Mouse (Mus musculus) MEL-GATA-1-ER (cell line): ENCODE results near the gene Pik3r6.

Experiments used
- DNase-seq: peaks from one replicate; pipeline ENCODE4 v3.0.0-alpha.2; 2012; ENCODE audit warnings: low read depth; ENCODE audit errors: extremely low read depth

The Pik3r6 gene

DNA sequence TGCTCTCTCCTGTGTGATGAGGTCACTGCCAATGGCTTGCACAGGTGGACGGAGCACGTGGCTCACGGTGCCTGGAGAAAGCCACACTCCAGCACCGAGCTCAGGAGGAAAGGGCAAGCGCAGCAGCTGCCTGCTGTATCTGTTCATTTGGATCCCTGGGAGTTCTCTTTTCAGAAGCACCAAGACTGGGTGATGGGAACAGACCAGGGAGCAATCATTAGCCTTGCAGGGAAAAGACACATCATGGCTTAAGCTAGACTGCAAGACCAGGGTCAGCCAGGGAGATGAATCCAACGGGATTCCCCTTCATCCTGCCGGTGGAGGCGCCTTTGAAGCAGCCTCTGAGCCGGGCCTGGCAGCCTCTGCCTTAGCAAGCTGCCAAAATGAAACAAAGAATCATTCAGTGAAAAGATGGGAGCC is 76.7 kb downstream of the Pik3r6 start:
- no peak for DNase-seq

DNA sequence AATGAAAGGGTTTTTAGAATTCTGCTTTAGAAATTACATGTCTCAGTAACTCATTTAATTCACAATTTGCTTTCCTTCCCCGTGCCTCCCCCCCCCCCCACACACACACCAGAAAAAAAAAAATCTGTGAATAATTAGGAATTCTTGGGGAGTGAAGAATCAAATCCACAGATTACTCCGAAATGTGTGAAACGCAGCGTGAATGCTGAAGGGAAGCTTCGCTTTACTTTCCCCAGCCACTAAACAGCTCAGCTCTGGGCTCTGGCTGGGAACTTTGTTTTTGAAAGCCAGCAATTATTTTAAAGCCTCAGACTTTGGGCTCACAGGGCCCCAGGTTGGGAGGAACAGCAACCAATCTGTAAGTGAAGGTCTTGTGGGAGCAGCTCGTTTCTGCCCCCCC is 77.7 kb downstream of the Pik3r6 start:
- DNase-seq, result no peak

DNA sequence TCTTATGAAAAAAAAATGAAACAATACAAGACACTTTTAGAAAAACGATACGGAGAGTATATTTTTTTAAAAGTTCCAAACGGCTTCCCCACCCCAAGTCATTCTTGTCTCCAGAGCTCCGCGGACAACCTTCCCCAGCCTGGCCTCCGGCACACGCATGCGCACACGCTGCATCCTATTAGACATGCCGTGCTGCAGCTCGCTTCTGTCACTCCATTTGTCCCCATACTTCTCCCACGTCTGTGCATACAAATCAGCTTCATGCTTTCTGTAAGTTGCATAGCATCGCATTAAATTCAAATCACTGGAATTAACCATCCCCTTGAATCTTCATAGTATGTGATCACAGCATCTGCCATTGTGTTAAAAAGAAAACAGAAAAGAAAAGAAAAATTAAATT is 80.4 kb downstream of the Pik3r6 start:
- no peak for DNase-seq

DNA sequence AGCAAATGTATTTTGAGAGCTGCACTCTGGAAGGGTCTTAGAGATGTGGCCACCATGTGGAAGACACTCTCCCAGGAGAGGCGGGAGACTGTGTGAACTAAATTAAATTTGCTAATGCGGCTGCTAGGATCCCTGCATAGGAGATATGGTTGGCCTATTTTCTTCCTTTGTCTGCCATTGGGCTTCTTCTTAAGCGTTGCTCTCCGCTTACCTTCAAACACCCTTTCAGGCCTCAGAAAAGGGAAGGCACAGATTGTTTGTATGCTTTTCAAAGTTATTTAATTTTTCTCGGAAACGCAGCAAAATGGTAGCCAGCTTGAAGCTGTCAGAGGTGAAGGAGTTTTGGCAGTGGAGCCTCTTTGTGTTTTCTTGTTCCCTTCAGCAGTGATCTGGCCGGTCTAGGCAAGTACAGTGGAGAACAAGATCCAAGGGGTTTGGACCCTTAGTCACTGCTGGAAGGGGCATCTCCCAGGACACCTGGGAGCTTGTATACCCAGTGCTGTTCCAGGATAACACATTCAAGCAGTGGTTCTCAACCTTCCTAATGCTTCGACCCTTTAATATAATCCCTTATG is 81.2 kb downstream of the Pik3r6 start:
- no peak for DNase-seq

DNA sequence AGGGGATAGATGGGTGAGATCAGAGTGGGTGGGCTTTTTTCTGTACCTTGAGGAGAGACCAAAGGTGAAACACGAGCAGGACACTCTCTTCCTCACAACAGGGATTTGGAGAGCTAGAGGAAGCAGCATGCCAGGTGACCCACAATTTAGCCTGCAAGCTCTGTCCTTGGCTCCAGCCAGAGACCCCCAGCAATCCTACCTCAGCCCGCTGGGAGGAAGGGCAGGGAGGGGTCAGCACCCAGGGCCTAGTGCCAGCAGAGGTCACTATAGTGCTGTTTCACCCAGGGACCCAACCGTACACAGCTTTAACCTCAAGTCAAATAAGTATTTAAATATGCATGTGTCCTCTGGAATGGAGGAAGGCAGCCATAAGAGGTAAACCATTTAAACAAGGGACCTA is 83.1 kb downstream of the Pik3r6 start:
- DNase-seq, result no peak

DNA sequence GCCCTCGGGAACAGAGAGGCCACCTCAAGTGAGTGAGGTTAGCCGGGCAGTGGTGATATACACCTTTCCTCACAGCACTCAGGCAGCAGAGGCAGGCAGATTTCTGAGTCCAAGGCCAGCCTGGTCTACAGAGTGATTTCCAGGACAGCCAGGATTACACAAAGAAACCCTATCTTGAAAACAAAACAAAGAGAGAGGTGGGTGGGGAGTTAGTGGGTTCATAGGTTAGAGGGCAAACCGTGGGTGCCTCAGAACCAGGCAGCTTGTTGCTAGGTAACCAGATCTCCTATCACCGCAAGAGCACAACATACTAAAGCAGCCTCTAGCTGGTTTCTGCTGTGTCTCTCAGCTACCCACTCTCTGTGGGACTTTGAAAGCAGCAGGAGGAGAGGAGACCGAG is 83.9 kb downstream of the Pik3r6 start, which contains the start of gene Ccdc42:
Gene Ccdc42, plus strand, starts transcription at position 301 of the 400 bp plus-strand sequence.
- DNase-seq, result no peak

DNA sequence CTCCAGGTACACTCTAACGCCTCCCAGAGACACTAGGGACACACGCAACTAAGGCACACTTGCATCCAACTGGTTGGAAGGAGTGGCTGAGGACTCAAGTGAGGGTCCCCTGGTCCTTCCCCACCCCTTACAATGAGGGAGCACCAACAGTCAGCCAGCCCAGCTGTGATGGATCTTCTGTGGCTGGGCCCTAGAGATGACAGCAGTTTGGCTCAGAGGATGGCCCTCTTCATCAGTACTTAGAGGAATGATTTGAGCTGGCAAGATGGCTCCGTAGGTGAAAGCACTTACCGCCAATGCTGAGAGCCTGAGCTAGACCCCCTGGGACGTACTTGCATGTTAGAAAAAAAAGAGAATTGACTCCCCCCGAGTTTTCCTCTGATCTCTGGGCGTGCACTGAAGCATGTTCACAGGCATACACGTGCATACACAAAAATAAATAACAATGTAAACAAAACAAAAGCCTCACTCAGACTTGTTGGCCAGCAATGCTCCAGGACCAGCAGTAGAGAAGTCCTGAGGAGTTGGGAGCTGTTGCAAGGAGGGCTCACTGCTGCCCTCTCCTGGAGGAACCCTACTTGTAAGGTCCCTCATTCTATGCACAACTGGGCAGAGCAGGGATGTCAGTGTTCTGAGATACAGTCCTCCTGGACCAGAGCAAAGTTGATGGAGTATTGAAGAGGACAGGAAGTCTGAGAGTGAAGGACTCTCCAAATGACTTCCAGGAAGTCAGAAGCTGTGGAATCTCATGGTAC is 86.4 kb downstream of the Pik3r6 start:
- peak; percentile 39 for DNase-seq

DNA sequence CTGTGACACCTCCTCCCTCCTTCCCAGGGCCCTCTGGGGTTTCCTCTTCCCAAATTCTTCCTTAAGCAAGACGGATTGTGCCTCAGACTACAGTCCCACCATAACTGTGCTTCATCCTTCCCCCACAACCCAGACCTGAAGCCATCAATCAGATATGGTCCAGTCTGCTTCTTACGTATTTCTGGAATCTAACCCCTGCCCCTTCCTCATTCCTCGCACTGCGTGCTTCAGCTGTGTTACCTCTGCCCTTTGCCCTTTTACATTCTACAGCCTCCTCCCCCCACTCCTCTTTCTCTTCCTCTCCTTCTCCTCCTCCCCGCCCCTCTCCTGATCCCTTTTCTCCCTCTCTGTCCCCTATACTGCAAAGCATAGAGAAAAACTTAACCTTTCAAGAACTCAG is 88.9 kb downstream of the Pik3r6 start:
- no peak for DNase-seq

DNA sequence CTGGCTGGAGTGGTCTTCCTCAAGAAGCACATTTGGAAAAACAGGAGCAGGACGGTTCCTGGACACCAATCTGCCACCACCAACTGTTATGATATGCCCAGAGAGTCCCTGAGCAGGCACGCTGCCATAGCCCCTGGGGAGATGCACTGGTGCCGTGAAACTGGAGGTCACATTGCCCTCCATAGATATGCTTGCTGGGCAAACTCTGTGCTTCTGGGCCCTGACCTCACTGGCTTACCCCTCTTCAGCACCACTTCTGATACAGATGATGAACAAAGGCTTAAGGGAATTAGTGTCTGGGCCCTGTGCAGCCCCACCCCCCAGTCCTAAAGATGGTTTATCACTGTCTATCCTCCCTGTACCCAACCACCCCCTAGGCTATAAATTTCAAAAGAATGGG is 90.4 kb downstream of the Pik3r6 start:
- DNase-seq, result no peak

DNA sequence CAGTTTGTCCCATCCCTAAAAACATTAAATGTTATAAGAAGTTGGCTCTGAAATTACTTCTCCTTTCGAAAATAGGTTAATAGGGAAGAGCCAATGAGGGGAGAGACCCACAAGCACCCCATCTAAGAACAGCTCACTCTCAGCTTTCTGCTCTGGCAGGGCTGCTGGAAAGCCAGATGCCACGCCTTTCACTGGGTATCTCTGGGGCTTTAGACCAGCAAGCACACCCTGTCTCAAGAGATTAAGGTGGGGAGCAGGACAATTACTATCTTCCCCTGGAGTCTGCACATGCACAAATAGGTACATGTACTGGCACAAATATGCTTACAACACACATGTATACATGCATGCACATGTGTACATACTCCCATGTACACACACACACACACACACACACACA is 95.1 kb downstream of the Pik3r6 start:
- DNase-seq, result peak; percentile 30

DNA sequence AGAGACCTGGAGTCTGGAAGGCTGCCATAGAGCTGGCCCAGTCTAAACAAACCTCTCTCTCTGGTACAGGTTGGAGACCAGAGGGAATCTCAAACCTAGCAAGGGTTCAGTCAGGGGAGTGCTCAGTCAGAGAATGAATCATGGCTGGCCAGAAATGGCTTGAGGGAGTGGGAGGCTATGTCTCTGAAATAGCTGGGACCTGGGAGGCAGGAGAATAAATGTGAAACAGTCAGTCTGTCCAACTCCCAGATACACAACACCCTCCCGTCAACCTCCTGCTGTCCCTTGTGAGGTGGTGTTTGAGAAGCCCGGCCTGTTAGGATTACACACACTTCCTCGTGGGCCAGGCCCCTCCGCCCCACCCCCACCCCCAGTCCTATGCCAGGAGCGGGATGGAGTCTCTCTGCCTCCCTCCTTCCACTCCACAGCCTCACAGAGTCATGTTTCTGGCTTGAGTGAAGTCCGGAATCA is 97.8 kb downstream of the Pik3r6 start:
- DNase-seq, result no peak

DNA sequence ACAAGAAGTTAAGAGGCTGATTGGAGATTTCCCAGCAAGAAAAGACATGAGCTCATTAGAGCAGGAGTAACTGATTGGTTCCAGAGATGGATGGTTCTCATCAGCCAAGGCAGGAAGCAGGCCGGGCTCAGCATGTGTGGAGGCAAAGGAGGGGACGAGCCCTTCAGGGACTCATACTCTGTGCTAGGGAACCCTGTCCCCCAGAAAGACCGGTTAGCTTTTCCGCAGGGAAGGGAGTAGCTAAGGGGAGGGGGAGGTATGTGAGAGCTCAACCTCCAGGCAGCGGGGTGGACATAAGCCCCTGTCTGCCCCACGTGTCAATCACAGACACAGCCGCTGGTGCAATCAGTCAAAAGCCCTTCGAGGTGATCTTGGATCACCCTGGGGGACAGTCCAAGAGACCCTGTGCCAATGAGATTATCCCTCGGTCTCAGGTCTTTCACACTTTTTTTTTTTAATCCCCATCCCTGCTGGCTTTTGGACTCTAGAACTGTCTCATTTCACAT is 98.7 kb downstream of the Pik3r6 start:
- no peak for DNase-seq
